Mouse (Mus musculus) erythroblast, adult 5-6 weeks (primary cell): ENCODE measurements around the gene Rmdn2. TPM values are rescaled to one million over a fixed set of nuclear protein-coding genes. Genes with fewer than 3 reads are reported as not detected.

Experiments
- ATAC-seq: replicated peaks from 2 replicates; pipeline ENCODE4 v1.8.0; 2016; ENCODE audit warnings: moderate number of reproducible peaks, mild to moderate bottlenecking, moderate TSS enrichment, inconsistent platforms; ENCODE audit not compliant: poor library complexity, low FRiP score, severe bottlenecking
- total RNA-seq, 2 experiments: library from RNA; stranded (forward) in 1 of 2; stranded (reverse) in 1 of 2; fragments of 150-400 nt in 1 of 2; fragments of 200-764, 138-1000 nt in 1 of 2; gene quantifications; 2 replicates each; pipeline versions ENCODE4 v1.2.3 to v1.2.4; 2015 to 2017; ENCODE audit warnings: low replicate concordance in 2 of 2

Gene Rmdn2
- total RNA-seq, 2 experiments from 2014 or later, result 0.68 TPM; not detected in 1

DNA sequence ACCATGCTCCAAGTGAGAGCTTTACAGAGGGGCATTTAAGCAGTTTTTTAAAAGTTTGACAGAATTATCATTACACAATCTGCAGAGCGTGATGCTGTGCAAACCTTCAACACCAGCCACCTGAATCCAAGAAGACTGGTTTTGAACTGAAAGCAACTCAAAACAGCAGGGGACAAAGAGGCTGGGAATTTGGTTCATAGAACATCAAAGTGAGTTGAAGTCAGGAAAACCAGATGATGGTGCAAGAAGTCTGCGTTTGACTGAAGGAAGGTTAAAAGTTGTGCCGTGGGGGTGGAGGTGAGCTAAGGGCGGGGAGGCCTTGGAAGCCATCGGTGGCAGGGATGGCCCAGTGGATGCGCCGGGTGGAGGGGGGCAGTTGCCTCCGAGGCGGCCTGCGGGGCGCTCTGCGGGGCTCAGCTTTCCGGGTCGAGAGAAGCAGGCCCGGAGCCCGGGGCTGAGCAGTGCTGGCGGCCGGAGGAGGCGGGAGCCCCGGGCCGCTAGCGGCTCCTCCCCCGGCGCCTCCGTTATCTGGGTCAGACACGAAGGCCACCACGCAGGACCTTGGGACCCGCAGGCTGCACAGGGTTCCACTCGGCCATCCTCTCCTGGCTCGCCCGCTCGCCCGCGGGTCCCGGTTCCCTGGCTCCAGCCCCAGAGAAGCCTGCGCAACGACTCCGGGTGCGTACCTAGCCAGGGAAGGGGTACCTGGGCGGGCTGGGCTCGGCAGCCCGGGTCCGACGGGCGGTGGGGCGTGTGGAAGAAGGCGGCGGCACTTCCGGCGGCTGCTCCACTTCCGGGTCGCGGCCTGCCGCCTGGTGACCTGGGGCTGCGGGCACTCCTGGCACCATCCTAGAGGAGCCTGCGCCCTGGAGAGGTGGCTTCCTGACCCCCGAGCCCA, 3.3 kb downstream of the Rmdn2 start:
- peak; percentile 92 for ATAC-seq

DNA sequence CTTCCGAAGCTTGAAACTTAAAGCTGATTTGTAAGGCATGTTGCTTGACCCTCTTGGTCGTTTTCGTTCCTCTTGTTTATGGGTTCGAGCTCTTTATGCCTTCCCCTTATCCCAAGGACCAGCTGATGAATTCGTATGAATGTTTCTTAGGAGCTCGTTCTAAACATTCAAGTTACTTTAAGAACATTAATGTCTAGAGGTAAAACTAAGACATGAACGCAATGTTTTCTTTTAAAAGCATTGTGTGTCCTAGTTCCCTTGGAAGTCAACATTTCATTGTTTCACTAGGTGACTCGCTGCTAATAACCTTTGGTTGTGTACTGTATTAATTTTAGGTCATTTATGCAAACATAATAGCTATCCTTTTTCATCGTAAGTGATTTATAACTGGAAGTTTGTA, 4.2 kb downstream of the Rmdn2 start:
- ATAC-seq, result no peak

DNA sequence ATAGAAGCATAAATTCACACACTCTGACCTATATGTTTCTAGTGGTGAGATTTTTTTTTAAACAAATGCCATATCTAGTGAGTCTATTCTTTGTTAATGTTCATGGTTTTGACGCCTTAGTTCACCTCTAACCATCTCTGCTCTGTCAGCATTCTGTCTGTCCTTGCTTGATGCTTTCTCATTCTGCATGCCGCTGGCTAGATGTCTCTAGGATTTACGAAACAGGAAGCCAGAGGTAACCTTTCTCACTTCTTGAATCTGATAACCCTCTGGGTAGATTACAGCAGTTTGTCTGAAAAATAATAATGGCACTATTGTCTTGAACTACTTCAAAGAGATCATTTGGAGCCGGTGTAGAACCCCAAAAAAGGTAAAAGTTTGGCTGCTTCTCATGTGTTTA, 5.0 kb downstream of the Rmdn2 start:
- no peak for ATAC-seq

DNA sequence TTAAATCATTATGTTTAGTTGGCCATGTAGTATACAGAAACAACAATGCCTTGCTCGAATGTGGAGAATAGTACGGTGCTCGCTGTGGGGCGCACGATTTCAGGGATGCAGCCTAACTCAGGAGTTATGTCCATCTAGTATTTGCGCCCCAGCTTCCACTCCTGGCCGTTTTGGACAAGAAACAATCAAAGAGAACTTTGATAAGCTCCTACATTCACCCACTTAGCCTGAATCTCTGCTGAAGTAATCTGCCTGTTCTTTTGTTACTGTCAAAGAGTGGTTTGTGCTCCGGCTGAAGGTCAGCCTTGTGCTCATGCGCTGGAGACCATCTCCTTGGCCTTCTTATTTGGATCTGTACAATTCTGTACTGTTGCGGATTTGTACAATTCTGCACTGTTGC, 6.8 kb downstream of the Rmdn2 start:
- ATAC-seq, result no peak

DNA sequence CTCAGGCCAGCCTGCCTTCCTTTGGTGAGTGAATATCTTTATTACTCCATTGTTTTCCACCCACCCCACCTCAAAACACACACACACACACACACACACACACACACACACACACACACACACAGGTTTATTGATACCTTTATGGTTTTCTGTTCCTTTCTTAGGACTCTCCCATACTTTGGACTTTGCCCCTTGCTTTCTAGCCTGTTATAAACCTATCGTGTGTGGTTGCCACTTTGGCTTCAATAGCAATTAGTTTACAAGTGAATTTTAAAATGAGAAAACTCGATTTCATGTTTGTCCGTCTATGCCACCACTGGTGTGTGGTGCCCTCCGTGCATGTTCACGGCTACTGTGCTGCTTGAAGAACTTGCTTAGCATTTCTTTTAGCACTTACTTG, 7.3 kb downstream of the Rmdn2 start:
- no peak for ATAC-seq

DNA sequence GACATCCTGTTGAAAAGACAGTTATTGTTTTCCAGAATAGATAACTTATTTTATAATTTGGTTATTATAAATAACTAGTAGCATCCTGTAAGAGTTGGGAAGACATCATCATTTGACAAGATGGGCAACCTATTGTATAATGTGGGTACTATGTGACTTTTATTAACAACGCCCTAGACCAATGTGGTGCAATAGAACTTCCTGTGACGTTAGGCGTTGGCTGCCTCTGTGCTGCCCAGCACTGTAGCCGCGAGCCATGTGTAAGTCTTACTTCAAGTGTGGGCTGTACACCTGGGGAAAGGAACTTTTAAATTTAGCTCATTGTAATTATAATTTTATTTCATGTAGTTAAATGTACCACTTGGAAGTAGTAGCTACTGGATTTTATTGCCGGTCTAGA, 10.4 kb downstream of the Rmdn2 start:
- no peak for ATAC-seq

DNA sequence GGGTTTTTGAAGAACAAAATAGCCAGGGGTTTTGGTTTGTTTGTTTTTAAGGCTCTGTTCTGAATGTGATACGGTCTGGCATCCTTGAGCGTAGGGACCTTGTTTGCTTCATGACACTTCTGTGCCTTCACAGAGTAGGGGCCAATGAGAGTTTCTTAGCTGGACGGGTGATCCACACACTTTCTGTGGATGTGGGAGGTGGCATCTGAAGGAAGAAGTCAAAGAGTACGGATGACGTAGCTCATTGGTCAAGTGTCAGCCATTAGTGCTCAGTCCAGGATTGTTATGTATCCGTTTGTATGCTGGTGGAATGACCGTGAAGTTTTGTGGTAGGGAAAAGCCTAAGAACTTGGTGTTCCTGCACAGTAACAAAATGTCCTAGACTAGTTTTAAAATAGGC, 10.9 kb downstream of the Rmdn2 start:
- no peak for ATAC-seq

DNA sequence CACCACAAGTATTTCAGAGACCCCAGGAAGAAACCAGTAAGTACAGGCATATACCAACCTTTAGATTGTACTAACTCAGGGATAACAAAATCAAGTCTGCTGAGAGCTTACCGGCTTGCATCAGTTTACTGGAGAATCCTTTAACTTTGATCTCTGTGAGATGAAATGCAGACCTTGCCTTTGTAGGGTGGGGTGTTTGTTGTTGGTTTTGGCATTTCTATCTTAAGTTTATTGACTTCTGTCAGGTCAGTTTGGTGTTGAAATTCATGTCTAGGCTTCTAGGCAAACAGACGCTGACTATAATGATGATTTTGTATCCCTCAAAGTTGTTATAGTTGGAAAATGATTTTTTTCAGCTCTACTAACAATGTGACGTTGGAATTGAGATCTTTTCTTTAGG, 12.2 kb downstream of the Rmdn2 start:
- ATAC-seq, result no peak

DNA sequence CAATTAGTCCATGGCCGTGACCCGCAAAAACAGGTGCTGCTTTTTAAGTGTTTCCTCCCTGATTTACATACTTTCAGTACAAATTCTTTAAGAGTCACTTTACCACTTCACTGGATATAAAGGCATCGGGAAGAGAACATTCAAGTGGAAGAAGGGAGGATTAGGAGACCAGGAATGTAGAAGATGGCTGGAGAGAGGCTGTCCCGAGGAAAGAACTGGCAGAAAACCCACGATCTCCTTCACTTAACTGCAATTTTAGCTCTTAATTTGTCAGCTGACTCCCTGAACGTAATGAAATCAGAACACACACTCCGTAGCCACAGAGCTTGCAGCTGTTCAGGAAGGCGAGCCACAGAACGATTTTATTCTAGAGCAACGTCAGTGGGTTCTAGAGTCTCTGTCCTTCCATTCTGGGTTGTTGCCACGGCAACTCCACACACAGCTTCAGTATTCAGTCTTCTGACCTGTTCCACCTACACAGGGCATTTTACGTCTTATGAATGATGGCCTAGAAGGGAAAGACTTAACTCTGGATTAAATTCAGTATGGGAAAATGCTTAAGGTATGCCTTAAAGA, 14.7 kb downstream of the Rmdn2 start:
- no peak for ATAC-seq

DNA sequence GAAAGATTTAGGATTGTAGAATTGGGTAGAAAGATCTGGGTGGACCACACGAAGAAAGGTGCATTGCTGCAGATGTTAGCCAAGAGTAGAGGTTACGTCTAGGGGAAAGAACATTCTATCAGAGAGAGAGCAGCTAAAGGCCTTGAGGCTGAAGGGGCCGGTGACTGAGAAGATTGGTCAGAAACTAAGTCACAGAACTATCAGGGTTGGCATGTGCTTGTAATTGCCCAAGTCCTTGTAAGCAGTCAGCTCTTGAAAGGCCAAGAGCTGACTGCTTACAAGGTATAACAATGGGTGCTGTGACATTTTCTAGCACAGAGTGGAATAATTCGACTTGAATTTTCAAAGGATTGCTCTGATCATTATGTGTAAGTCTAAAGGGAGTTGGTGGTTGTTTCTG, 38.2 kb downstream of the Rmdn2 start:
- no peak for ATAC-seq

DNA sequence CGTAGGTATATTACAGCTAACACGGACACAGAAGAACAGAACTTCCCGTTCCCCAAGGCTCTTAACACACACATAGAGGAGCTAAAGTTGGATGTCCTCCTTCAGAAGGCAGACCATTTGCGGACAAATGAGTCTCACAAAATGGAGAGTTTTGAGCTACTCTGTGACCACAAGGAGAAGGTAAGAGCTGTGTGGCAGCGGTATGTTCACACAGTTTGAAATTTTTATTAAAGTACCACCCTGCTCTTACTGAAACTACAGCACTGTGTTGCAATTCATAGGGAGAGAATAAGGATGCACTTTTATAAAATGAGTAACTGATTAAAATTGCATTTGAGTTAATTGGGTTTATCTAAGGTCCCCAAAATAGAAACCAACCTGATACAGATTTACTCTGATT, 38.6 kb downstream of the Rmdn2 start:
- ATAC-seq, result no peak

DNA sequence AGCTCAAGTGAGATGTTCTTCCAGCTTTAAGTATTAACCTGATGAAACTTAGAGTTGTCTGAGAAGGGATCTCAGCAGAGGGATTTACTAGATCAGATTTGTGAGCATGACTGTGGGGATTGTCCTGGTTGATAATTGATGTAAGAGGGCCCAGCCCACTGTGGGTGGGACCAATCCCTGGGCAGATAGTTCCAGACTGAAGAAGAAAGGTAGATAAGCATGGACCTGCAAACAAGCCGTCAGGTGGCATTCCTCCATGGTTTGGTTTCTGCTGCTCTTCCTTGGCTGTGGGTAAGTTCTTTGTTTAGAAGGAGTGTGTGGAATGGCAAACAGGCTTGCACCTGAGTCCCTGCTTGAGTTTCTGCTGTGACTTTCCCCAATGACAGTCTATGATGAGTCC, 41.5 kb downstream of the Rmdn2 start:
- ATAC-seq, result no peak

DNA sequence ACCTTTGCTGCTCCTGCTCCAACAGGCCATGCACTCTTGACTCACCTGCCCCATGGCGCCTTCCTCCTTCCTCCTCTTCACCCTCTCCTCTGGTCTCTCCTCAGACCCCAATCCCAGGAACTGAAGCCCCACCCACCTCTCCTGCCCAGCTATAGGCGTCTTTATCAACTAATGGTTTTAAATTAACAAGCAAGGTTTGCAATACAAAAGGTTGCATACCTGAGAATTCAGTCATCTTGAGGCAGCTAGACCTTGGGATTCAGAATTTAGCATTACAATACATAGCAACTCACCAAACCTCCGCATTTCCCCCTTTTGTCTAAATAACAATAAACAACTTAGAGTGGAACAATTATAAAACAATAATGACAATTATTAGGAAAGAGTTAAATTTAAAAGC, 42.5 kb downstream of the Rmdn2 start:
- no peak for ATAC-seq

DNA sequence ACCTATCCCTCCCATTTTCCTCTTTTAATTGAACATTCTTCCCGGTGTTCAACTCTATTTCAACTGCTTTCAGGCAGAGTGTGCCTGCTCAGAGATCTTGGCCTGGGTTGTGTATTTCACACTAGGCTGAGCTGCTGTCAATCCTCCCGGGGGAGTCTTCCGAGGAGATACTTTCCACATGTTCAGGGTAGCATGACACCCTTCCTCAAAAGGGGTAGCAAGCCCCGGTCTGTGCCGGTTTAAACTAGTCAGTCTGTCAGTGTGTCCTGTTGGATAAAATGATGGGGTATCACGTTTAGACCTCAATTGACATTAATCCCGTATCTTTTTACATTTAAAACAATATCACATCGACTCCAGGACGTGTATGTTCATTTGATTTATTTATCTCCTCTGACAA, 46.1 kb downstream of the Rmdn2 start:
- ATAC-seq, result no peak

DNA sequence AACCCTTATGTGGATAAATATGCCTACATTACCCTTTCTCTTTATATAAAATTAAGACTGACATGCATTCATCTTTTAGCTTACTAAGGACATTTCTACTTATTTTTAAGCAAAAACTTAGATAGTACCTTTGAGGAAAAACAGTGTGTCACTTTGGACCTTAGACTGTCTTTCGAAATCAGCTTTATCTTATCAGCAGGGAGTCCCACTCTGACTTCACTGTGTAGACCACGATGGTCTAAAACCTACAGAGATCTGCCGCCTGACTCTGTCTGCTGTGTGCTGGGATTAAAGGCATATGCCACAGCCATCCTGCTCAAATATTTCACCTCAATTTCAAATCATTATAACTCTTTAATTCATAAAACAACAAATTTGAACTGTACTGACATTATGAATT, 46.8 kb downstream of the Rmdn2 start:
- no peak for ATAC-seq

DNA sequence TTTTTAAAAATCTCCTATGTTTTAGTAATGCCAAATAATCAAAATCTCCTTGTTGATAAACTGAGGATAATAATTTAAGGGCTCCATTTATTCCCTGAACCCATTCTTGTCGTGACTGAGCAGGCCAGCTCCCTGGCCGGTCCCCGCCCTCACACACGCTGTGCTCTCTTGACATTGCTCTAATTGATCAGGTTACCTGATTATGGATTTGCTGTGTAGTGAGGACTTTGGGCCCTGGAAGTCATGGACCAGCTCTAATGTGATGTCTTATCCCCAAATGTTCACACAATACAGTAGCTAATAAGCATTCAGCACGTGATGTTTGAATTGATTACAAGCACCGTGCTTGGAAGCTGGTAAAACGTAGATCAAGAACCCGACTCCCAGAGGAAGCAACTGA, 47.2 kb downstream of the Rmdn2 start:
- ATAC-seq, result no peak

DNA sequence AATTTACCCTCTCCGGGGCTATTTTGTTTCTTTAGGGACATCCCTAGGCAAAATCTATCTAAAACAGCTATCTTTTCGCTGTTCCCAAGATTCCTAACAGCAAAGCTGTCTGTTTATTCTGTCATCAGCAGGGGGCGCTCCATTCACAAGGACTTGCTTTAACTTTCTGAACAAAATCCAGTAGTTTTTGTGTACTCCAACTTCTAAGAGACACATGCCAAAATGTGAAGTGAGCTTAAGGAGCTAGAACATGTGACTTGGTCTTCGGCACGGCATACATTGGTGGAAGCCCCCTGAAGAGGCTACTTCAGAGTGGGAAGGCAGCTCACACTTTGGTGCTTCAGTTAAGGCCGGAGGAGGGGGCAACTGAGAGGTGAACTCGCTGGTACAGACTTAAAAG, 49.7 kb downstream of the Rmdn2 start:
- no peak for ATAC-seq

DNA sequence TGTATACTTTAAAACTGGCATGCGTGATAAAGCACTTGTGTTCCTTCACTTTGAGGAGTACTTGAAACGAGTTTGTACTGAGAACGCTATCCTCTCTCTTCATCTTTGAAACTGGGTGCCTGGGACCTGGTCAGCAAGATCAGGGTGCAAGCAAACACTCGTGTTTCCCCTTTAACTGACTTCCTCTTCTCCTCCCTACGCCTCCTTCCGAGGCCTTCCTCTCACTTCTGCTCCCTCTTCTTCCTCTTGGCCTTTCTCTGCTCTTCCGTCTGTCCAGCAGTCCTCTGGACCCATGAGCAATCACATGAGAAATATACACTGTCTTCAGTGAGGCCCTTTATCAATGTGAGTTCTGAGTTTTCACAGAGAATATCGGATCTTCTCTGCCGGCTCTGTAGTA, 50.2 kb downstream of the Rmdn2 start:
- no peak for ATAC-seq

DNA sequence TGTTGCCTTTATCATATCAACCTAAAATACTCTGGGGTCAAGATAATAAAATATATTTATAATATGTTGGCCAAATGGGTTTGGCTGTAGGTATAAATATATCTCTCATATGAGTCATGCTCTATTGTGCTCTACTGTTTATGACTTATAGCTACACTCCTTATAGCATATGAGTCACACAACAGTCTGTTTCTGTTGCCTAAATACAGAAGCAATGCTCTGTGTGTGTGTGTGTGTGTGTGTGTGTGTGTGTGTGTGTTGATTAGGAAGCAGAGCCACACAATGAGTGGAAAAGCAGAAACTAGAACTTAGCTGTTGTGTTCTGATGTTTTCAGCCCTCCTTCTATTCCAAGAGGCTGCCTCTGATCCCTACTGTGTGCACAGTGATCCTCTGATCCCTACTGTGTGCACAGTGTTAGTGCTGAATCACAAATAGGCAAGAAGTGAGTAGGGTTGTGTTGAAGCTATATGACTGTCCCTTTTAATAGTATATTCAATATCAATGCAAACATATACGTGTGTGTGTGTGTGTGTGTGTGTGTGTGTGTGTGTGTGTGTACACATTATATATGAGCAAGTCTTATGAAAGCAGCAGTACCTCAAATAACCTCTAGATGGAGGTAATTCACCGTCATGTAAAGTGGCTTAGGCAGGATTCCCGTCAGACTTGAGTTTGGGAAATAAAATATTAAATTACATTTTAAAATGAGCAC, 51.9 kb downstream of the Rmdn2 start:
- ATAC-seq, result no peak

DNA sequence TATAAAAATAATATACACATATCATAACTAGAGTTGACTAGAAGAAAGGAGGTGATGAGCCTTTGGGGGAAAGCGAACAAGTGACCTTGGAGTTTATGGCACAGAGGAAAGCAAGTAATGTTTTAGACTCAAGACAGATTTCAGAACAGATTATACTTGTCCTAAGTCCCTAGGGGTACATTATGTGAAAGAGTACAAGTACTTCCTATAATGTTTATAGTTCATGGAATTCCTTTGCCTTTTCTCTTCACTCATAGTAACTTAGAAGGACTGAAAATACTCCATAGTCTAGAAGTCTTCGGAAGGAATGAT, 52.4 kb downstream of the Rmdn2 start:
- no peak for ATAC-seq

DNA sequence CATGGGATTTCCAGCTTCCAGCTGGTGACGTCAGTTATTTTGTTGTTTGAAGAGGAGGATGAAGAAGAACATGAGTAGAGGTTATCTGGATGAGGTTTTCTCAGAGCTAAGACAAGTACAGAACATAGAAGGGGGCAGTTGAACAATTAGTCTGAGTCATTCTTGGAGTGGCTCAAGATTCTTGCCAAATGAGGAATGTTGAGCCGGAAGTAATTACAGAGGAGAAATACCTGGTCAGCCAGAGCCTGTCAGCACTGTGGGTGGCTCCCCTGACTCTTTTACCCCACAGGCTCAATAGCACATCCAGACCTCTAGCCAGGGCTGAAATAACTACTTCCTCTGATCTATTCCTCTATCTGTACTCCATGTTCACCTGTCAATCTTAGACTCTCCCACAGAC, 59.2 kb downstream of the Rmdn2 start:
- no peak for ATAC-seq
